ENCODE assay signal across 8 mouse cellular contexts in the genomic region with DNA sequence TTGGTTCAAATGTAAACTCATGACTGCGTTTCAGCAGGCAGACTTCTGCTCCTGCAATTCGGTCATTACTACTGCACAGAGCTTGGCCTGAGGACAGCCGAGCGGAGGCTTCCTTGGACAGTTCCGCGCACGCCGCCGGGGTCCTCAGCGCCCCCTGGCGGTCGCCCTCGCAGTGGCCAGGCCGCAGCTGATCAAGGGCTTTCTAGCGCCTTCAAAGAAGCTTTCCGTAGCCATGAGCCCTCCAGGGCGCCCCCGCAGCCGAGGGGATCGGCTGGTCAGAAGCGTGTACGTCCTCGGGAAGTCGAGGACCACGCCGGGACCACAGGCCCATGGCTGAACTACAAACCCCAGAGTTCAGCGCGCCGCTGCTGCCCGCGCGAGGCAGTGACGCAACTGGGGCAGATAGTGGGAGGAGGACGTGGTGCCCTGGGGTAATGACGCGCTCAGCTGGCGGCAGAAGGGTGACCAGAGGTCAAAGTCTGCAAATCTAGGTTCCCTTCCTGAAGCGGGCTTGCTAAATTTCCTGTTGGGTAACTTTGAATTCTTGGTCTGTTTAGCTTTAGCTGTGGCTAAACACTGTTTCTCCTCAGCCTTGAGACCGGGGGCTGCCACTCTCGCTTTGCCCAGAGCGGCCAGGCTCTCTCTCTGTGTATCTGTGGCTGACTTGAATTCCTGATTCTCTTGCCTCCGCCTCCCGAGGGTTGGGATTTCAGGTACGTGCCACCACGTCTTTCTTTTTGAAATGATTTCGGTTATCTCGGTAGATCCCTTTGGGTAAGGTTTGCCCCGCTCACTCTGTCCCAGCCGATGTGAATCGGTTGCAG. TPM values are rescaled to one million over a fixed set of nuclear protein-coding genes. Genes with fewer than 3 reads are reported as not detected.
DNase-seq lines count a peak whose midpoint lies in the region; ATAC-seq and TF ChIP-seq lines count a peak whose summit lies in the region.

No protein-coding gene starts in this region.

- ATAC-seq in hindbrain, embryonic 11.5 days (ENCODE audit: low FRiP score) = peak; percentile 97
- peak; percentile 98 for ATAC-seq in lung, postnatal 0 days

- H3K27ac ChIP-seq in hindbrain, embryonic 11.5 days (ENCODE audit: low read depth, low read length) = peak overlapping the region; percentile 76; the same call in 1 of the 2 replicates
- peak overlapping the region; percentile 98 for H3K27ac ChIP-seq in lung, postnatal 0 days (ENCODE audit: low read length)

- no peaks in the 10 kb centered on the region for H3K9me3 ChIP-seq in hindbrain, embryonic 11.5 days (ENCODE audit: control insufficient read depth, low read length)
- H3K9me3 ChIP-seq in lung, postnatal 0 days (ENCODE audit: low read length) = no peaks in the 10 kb centered on the region

- H3K9ac ChIP-seq in hindbrain, embryonic 11.5 days (ENCODE audit: low read depth, low read length) = peak overlapping the region; percentile 45
- H3K9ac ChIP-seq in lung, postnatal 0 days (replicated peaks; ENCODE audit: low read depth) = peak overlapping the region; percentile 52

- 3% methylated on average over 50 of the region's 50 CpGs for WGBS in hindbrain, embryonic 11.5 days
- 2% methylated on average over 47 of the region's 50 CpGs for WGBS in lung, postnatal 0 days

- H3K36me3 ChIP-seq in hindbrain, embryonic 11.5 days (ENCODE audit: control insufficient read depth, insufficient read depth, low read length) = no peaks in the 10 kb centered on the region
- H3K36me3 ChIP-seq in lung, postnatal 0 days (ENCODE audit: insufficient read depth, low read length) = no peaks in the 10 kb centered on the region

- peak overlapping the region; percentile 51 for H3K4me3 ChIP-seq in hindbrain, embryonic 11.5 days (ENCODE audit: low read depth, low read length)
- H3K4me3 ChIP-seq in lung, postnatal 0 days (ENCODE audit: low read depth, low read length) = peak overlapping the region; percentile 49

- peak; percentile 98 for TF ChIP-seq CTCF in lung, postnatal 0 days (IDR thresholded peaks at IDR 0.05)

- TF ChIP-seq EP300 in lung, postnatal 0 days (IDR thresholded peaks at IDR 0.05) = no peak

- DNase-seq in NIH3T3 (ENCODE audit: low read depth) = peak; percentile 97
- peak; percentile 96 for DNase-seq in cerebellum, adult 9-11 months
- DNase-seq in frontal cortex, adult 2 months (ENCODE audit: extremely low spot score in 1 of 2, low spot score in 1 of 2) = peak; percentile 88 to 95
- peak; percentile 95 for DNase-seq in hindbrain, embryonic 11.5 days (ENCODE audit: low spot score)
- peak; percentile 96 for DNase-seq in layer of hippocampus, postnatal 10 days (ENCODE audit: low spot score in 2 of 2)
- DNase-seq in lung, postnatal 0 days (ENCODE audit: low spot score) = peak; percentile 98
- DNase-seq in ovary, postnatal 10 days (ENCODE audit: low spot score) = peak; percentile 93
- DNase-seq in thymus, postnatal 0 days (ENCODE audit: low spot score) = peak; percentile 90

- peak overlapping the region; percentile 42 for H3K4me2 ChIP-seq in hindbrain, embryonic 11.5 days (replicated peaks; ENCODE audit: low read depth, low read length)
- peak overlapping the region; percentile 68 for H3K4me2 ChIP-seq in lung, postnatal 0 days (replicated peaks; ENCODE audit: low read depth, low read length)

- 0 out of 2 replicates have a peak, but pooled peaks cover 4% of the 10 kb centered on the region for H3K4me1 ChIP-seq in hindbrain, embryonic 11.5 days (replicated peaks; ENCODE audit: control insufficient read depth, insufficient read depth, low read length)
- H3K4me1 ChIP-seq in lung, postnatal 0 days (ENCODE audit: insufficient read depth, low read depth, low read length) = peaks cover 15% of the 10 kb centered on the region; the same call in 1 of the 2 replicates

- no peaks in the 10 kb centered on the region for H3K27me3 ChIP-seq in hindbrain, embryonic 11.5 days (ENCODE audit: control insufficient read depth, insufficient read depth, low read length)
- no peaks in the 10 kb centered on the region for H3K27me3 ChIP-seq in lung, postnatal 0 days (replicated peaks; ENCODE audit: insufficient read depth, low read length)

RNA-seq across cellular contexts. Expression of a gene that starts 3.3 kb away (rescaled TPM):
- 47.2 and 68.7 TPM in 2 replicates for polyA plus RNA-seq in frontal cortex, adult 2 months (2012; rRNA removed)
- polyA plus RNA-seq in hindbrain, embryonic 11.5 days (2014; fragmentation: Nextera tagmentation; extraction: Ambion mirVana) = 23.9 and 25.2 TPM in 2 replicates
- 10 to 100 TPM; 21.0 to 22.4 TPM for total RNA-seq in layer of hippocampus, postnatal 10 days (2021)
- polyA plus RNA-seq in lung, postnatal 0 days (2015; fragmentation: Nextera tagmentation; extraction: Ambion mirVana) = 27.9 and 28.0 TPM in 2 replicates
- 19.1 and 22.2 TPM in 2 replicates for polyA plus RNA-seq in thymus, postnatal 0 days (2015; fragmentation: Nextera tagmentation; extraction: Ambion mirVana)

RNA-seq across cellular contexts. Expression of a gene that starts 23.1 kb away (rescaled TPM):
- 9.5 and 10.0 TPM in 2 replicates for polyA plus RNA-seq in frontal cortex, adult 2 months (2012; rRNA removed)
- polyA plus RNA-seq in hindbrain, embryonic 11.5 days (2014; fragmentation: Nextera tagmentation; extraction: Ambion mirVana) = 7.7 and 9.4 TPM in 2 replicates
- total RNA-seq in layer of hippocampus, postnatal 10 days (2021) = 10 to 100 TPM; 21.9 to 22.7 TPM
- 12.2 TPM in 2 replicates for polyA plus RNA-seq in lung, postnatal 0 days (2015; fragmentation: Nextera tagmentation; extraction: Ambion mirVana)
- polyA plus RNA-seq in thymus, postnatal 0 days (2015; fragmentation: Nextera tagmentation; extraction: Ambion mirVana) = 1.4 and 1.5 TPM in 2 replicates

RNA-seq across cellular contexts. Expression of a gene that starts 23.4 kb away (rescaled TPM):
- 22.8 and 27.6 TPM in 2 replicates for polyA plus RNA-seq in frontal cortex, adult 2 months (2012; rRNA removed)
- polyA plus RNA-seq in hindbrain, embryonic 11.5 days (2014; fragmentation: Nextera tagmentation; extraction: Ambion mirVana) = 102 and 106 TPM in 2 replicates
- 10 to 100 TPM; 19.7 to 27.0 TPM for total RNA-seq in layer of hippocampus, postnatal 10 days (2021)
- polyA plus RNA-seq in lung, postnatal 0 days (2015; fragmentation: Nextera tagmentation; extraction: Ambion mirVana) = 36.5 and 38.7 TPM in 2 replicates
- polyA plus RNA-seq in thymus, postnatal 0 days (2015; fragmentation: Nextera tagmentation; extraction: Ambion mirVana) = 48.4 and 58.6 TPM in 2 replicates

RNA-seq across cellular contexts. Expression of a gene that starts 23.7 kb away (rescaled TPM):
- polyA plus RNA-seq in frontal cortex, adult 2 months (2012; rRNA removed) = 8.2 and 8.6 TPM in 2 replicates
- polyA plus RNA-seq in hindbrain, embryonic 11.5 days (2014; fragmentation: Nextera tagmentation; extraction: Ambion mirVana) = 8.7 and 10.7 TPM in 2 replicates
- total RNA-seq in layer of hippocampus, postnatal 10 days (2021) = 1 to 10 TPM; 6.8 to 7.4 TPM
- 14.1 and 14.4 TPM in 2 replicates for polyA plus RNA-seq in lung, postnatal 0 days (2015; fragmentation: Nextera tagmentation; extraction: Ambion mirVana)
- polyA plus RNA-seq in thymus, postnatal 0 days (2015; fragmentation: Nextera tagmentation; extraction: Ambion mirVana) = 13.1 and 15.0 TPM in 2 replicates

RNA-seq across cellular contexts. Expression of a gene that starts 30.3 kb away (rescaled TPM):
- polyA plus RNA-seq in frontal cortex, adult 2 months (2012; rRNA removed) = 73.7 and 79.6 TPM in 2 replicates
- polyA plus RNA-seq in hindbrain, embryonic 11.5 days (2014; fragmentation: Nextera tagmentation; extraction: Ambion mirVana) = 8.8 and 9.0 TPM in 2 replicates
- total RNA-seq in layer of hippocampus, postnatal 10 days (2021) = 100 to 1,000 TPM; 106 to 108 TPM
- polyA plus RNA-seq in lung, postnatal 0 days (2015; fragmentation: Nextera tagmentation; extraction: Ambion mirVana) = 13.2 and 14.9 TPM in 2 replicates
- 5.2 and 7.8 TPM in 2 replicates for polyA plus RNA-seq in thymus, postnatal 0 days (2015; fragmentation: Nextera tagmentation; extraction: Ambion mirVana)

Comparison
In these comparisons a context has a peak if more than half of its experiments do, and no peak if none do; other contexts are left out.
1. Peak in every context shown above with its lines: DNase-seq, ATAC-seq, H3K4me3 ChIP-seq and H3K27ac ChIP-seq.